Mouse (Mus musculus) B cell, adult 67 days (primary cell): ENCODE results near the gene Pank4. TPM values are rescaled to one million over a fixed set of nuclear protein-coding genes. Genes with fewer than 3 reads are reported as not detected.

Source experiments
- total RNA-seq, 2 experiments: library from RNA; stranded (reverse); gene quantifications; 4 replicates each; pipeline ENCODE4 v1.2.4; 2023

Gene Pank4
- 100 to 1,000 TPM; 100 to 101 TPM for total RNA-seq

DNA sequence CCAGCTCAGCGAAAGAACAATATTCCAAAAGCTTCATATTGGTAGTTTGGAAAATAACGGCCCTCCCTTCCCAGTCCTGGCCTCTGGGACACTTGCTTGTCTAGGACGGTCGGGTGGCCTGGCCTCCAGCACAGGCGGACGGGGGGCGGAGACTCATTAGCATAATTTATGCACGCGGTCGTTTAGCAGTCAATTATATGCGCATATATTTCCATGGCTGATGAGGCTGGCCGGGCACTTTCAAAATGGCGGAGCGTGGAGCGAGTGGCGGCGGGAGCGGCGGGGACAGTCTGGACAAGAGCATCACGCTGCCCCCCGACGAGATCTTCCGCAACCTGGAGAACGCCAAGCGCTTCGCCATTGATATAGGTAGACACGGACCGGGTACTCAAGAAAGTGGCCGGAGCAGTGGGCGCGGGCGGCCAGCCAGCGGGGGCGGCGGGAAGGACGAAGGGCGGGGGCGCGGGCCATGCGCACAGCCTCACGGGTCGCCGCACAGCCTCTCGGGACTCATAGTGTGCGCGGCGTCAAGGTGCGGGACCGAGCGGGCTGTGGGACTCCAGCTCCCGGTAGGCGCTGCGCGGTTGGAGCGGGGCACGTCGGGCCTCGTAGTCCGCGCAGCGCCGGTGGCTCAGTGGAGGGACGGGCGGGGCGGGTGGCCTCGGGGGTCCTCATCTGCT lies at the start of gene Pank4:
Gene Pank4, plus strand, starts transcription at position 223 of the 680 bp plus-strand sequence.

DNA sequence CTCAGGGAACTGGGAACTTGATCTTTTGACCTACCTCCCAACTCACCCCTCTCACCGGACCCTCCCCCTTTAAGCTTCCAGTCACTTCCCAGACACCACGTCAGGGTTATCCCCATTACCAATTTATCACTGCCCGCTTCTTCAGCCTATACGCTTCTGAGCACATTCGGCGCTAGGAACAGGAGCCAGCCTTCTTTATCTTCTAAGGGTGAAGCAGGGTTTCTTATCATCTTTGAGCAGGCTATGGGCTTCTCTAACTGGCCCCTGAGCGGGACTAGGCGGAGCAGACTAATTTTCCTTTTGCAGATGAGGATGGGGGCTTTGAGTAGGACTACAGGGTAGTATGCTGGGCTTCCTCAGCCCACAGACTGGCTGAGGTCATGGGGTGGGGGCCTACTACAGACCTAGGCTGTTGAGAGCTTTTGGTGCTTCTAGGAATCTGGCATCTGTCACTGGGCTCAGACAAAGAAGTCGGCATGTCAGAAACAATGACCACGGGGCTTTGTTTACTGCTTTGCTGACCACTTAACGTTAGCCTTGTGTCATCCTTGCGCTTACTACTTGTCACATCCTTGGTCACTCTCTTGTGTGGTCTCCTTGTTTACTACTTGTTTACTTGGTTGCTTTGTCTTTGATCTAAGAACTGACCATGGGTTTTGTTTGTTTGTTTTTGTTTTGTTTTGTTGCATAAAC lies 35.4 kb upstream of the Pank4 start, which contains the start of gene Tnfrsf14:
Gene Tnfrsf14, minus strand, starts transcription at position 169 of the 693 bp plus-strand sequence.

DNA sequence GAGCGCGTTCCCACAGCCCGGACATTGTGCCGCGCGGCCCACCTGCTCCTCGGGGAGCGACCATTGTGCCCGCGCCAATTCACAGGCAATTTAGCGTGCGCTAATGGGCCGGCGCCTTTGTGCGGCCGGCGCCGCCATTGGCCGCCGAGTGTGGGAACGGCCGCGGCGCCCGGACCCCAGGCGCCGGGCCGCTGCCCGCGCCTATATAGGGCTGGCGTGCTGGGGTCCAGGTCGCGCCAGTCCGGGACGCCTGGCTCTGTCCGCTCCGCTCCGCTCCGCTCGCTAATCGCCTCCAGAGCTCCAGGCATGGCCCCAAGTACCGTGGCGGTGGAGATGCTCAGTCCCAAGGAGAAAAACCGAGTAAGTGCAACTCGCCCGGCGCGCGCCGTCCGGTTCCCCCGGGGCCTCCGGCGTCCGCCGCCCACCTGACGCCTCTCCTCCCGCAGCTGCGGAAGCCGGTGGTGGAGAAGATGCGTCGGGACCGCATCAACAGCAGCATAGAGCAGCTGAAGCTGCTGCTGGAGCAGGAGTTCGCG lies 3.2 kb upstream of the Pank4 start, which contains the start of gene Hes5:
Gene Hes5, plus strand, starts transcription at position 234 of the 536 bp plus-strand sequence.

Other genes with a start within 250 kb of the Pank4 start
- not detected for gene Ttc34, start 126.7 kb upstream of the Pank4 start, total RNA-seq
- gene Mmel1, start 94.5 kb upstream of the Pank4 start, total RNA-seq, result not detected
- gene Fam213b, start 65.0 kb upstream of the Pank4 start, total RNA-seq, result 1 to 10 TPM; 1.7 to 2.0 TPM
- 10 to 100 TPM; 50.3 to 56.6 TPM for gene Tnfrsf14, start 35.6 kb upstream of the Pank4 start, total RNA-seq
- 10 to 100 TPM; 15.1 to 19.4 TPM for gene Hes5, start 3.2 kb upstream of the Pank4 start, total RNA-seq
- gene Plch2, start 92.7 kb downstream of the Pank4 start, total RNA-seq, result not detected
- 10 to 100 TPM in 1 of 2 experiments, 1 to 10 TPM in 1; 9.2 to 16.4 TPM for gene Pex10, start 102.9 kb downstream of the Pank4 start, total RNA-seq
- gene Rer1, start 122.3 kb downstream of the Pank4 start, total RNA-seq, result 10 to 100 TPM; 53.9 to 54.2 TPM
- 1 to 10 TPM; 3.3 to 4.2 TPM for gene Morn1, start 122.5 kb downstream of the Pank4 start, total RNA-seq